Mouse (Mus musculus) midbrain, embryonic 11.5 days (tissue): ENCODE data around the gene Gprin3. TPM values are rescaled to one million over a fixed set of nuclear protein-coding genes. Genes with fewer than 3 reads are reported as not detected.
A peak's percentile ranks its signal among the peaks of the same experiment; 100 is the strongest.

Experiments
- ATAC-seq: fragments of 200-750 bp; cut with Nextera tagmentation; 2 replicates; pipeline ENCODE4 v1.8.0; 2017; ENCODE audit warnings: moderate TSS enrichment, moderate library complexity; ENCODE audit not compliant: low FRiP score
- DNase-seq: peaks from one replicate; pipeline ENCODE4 v3.0.0; 2015; ENCODE audit warnings: low spot score; ENCODE audit errors: missing footprints
- H3K27ac ChIP-seq: fragments of 300-500 bp; sonication (generic); 2 replicates; pipeline ENCODE4 v1.5.1; 2014; ENCODE audit warnings: low read depth, low read length
- H3K27me3 ChIP-seq: fragments of 300-500 bp; sonication (generic); 2 replicates; pipeline ENCODE4 v1.6.1; 2014; ENCODE audit warnings: mild to moderate bottlenecking, low read length, moderate library complexity, mixed read lengths; ENCODE audit not compliant: control insufficient read depth, insufficient read depth
- H3K36me3 ChIP-seq: fragments of 300-500 bp; sonication (generic); 2 replicates; pipeline ENCODE4 v1.6.1; 2014; ENCODE audit warnings: mild to moderate bottlenecking, low read length, moderate library complexity, mixed read lengths; ENCODE audit not compliant: control insufficient read depth, insufficient read depth
- H3K4me1 ChIP-seq: fragments of 300-500 bp; sonication (generic); 2 replicates; pipeline ENCODE4 v1.6.1; 2014; ENCODE audit warnings: low read length; ENCODE audit not compliant: control insufficient read depth, insufficient read depth
- H3K4me2 ChIP-seq: fragments of 300-500 bp; sonication (generic); 2 replicates; pipeline ENCODE4 v1.6.1; 2014; ENCODE audit warnings: mild to moderate bottlenecking, moderate library complexity
- H3K4me3 ChIP-seq: fragments of 300-500 bp; sonication (generic); 2 replicates; pipeline ENCODE4 v1.5.1; 2014; ENCODE audit warnings: low read depth, low read length
- H3K9ac ChIP-seq: fragments of 300-500 bp; sonication (generic); 2 replicates; pipeline ENCODE4 v1.6.1; 2014; ENCODE audit warnings: low read length
- H3K9me3 ChIP-seq: fragments of 300-500 bp; sonication (generic); 2 replicates; pipeline ENCODE4 v1.6.1; 2016; ENCODE audit warnings: low read length; ENCODE audit not compliant: control insufficient read depth
- WGBS: fragments of 180-500 bp; shearing (Covaris S2); extraction: QIAGEN DNeasy Blood & Tissue Kit; methylation state at CpG from one replicate; pipeline ENCODE4 v1.1.7; 2014; 5-methylcytosine and 5-hydroxymethylcytosine counted together
- polyA plus RNA-seq: library from polyadenylated mRNA; unstranded; fragments of >200 nt; fragmentation: Nextera tagmentation; extraction: Ambion mirVana; gene quantifications from 2 replicates; pipeline ENCODE4 v1.2.1, GENCODE M21; 2014

Gene Gprin3
- polyA plus RNA-seq, result 0.18 and 0.26 TPM in 2 replicates

- peak; percentile 93 for ATAC-seq
- no peaks in the 10 kb centered on the region for H3K27me3 ChIP-seq
- H3K4me2 ChIP-seq, result peak within 1 kb of the TSS; percentile 83
- H3K27ac ChIP-seq, result no peak within 1 kb of the TSS
- DNase-seq, result peak; percentile 93
- no peaks in the 10 kb centered on the region for H3K4me1 ChIP-seq
- no peaks in the 10 kb centered on the region for H3K36me3 ChIP-seq
- peak within 1 kb of the TSS; percentile 36 for H3K4me3 ChIP-seq
- H3K9me3 ChIP-seq, result no peaks in the 10 kb centered on the region
- H3K9ac ChIP-seq, result peak within 1 kb of the TSS; percentile 71
- WGBS, result 8% methylated on average over 34 of the region's 34 CpGs
Measured at GRCm38 (mm10) chr6:59425824-59426533, at the start of gene Gprin3. Gprin3 (minus strand) TSS chr6:59426294.

DNA sequence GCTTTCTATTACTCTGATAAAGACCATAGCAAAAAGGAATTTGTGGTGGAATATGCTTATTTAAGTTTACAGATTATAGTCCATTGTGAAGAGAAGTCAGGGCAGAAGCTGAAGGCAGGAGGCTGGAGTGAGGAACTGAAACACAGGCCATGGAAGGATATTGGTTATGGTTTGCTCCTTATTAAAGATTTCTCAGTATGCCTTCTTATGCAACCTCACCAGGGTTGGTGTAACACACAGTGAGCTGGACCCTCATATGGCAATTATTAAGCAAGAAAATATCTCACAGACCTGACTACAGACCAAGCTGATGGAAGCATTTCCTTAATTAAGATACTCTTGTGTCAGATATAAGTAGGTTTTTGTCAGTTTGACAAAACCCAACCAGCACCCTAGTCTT, 32.8 kb upstream of the Gprin3 start:
- Histone ChIP-seq H3K4me1 (no peaks in the 10 kb centered on the region), H3K27ac (no peak overlapping the region), H3K4me2 (no peak overlapping the region), H3K27me3 (no peaks in the 10 kb centered on the region), H3K9ac (no peak overlapping the region), H3K4me3 (no peak overlapping the region), H3K9me3 (no peaks in the 10 kb centered on the region), H3K36me3 (no peaks in the 10 kb centered on the region)
- DNase-seq, result no peak
- ATAC-seq, result no peak

- Histone ChIP-seq H3K4me2 (no peak overlapping the region), H3K4me1 (no peaks in the 10 kb centered on the region), H3K27me3 (no peaks in the 10 kb centered on the region), H3K4me3 (no peak overlapping the region), H3K27ac (no peak overlapping the region), H3K9me3 (no peaks in the 10 kb centered on the region), H3K36me3 (no peaks in the 10 kb centered on the region), H3K9ac (no peak overlapping the region)
- ATAC-seq (no peak), DNase-seq (no peak)
- 75% methylated on average over 1 of the region's 1 CpGs for WGBS
Measured at GRCm38 (mm10) chr6:59456116-59456515, 30.0 kb upstream of the Gprin3 start.

GRCm38 (mm10) chr6:59451348-59451747, 25.3 kb upstream of the Gprin3 start:
- DNase-seq, result no peak
- H3K9me3 ChIP-seq, result no peaks in the 10 kb centered on the region
- H3K36me3 ChIP-seq, result no peaks in the 10 kb centered on the region
- no peak overlapping the region for H3K4me3 ChIP-seq
- ATAC-seq, result no peak
- no peaks in the 10 kb centered on the region for H3K4me1 ChIP-seq
- no peaks in the 10 kb centered on the region for H3K27me3 ChIP-seq
- no peak overlapping the region for H3K9ac ChIP-seq
- H3K27ac ChIP-seq, result no peak overlapping the region
- no peak overlapping the region for H3K4me2 ChIP-seq
- WGBS, result 86% methylated on average over 3 of the region's 3 CpGs

GRCm38 (mm10) chr6:59445101-59445503, 19.0 kb upstream of the Gprin3 start:
- no peak for ATAC-seq
- DNase-seq, result no peak
- no peaks in the 10 kb centered on the region for H3K4me1 ChIP-seq
- no peak overlapping the region for H3K9ac ChIP-seq
- WGBS, result 86% methylated on average over 3 of the region's 3 CpGs
- H3K4me3 ChIP-seq, result no peak overlapping the region
- H3K9me3 ChIP-seq, result no peaks in the 10 kb centered on the region
- H3K4me2 ChIP-seq, result no peak overlapping the region
- no peaks in the 10 kb centered on the region for H3K27me3 ChIP-seq
- no peak overlapping the region for H3K27ac ChIP-seq
- H3K36me3 ChIP-seq, result no peaks in the 10 kb centered on the region

GRCm38 (mm10) chr6:59435906-59436305, 9.8 kb upstream of the Gprin3 start:
- Histone ChIP-seq H3K4me2 (no peak overlapping the region), H3K27me3 (no peaks in the 10 kb centered on the region), H3K9me3 (no peaks in the 10 kb centered on the region), H3K9ac (no peak overlapping the region), H3K27ac (no peak overlapping the region), H3K4me3 (no peak overlapping the region), H3K36me3 (no peaks in the 10 kb centered on the region), H3K4me1 (no peaks in the 10 kb centered on the region)
- WGBS, result 69% methylated on average over 3 of the region's 3 CpGs
- ATAC-seq, result no peak
- DNase-seq, result no peak

DNA sequence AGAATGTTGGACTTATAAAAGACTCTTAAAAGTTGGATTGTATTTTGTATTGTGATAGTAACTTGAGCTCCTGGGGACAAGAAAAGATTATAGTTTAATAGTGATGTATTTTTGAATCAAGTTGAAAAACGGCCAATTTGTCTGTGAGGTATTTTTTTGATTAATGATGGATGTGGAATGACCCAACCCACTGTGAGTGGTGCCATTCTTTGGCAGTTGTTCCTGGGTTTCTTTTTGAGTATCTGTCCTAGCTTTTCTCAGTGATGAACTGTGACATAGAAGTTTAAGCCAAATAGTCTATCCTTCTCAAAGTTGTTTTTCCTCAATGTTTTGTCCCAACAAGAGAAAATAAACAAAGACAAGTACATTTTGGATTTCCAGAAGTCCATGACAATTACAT, 7.0 kb upstream of the Gprin3 start:
- H3K4me2 ChIP-seq, result no peak overlapping the region
- ATAC-seq (no peak), DNase-seq (no peak)
- no peak overlapping the region for H3K27ac ChIP-seq
- WGBS, result 80% methylated on average over 1 of the region's 1 CpGs
- no peaks in the 10 kb centered on the region for H3K36me3 ChIP-seq
- H3K4me1 ChIP-seq, result no peaks in the 10 kb centered on the region
- no peak overlapping the region for H3K9ac ChIP-seq
- H3K27me3 ChIP-seq, result no peaks in the 10 kb centered on the region
- H3K9me3 ChIP-seq, result no peaks in the 10 kb centered on the region
- H3K4me3 ChIP-seq, result no peak overlapping the region

DNA sequence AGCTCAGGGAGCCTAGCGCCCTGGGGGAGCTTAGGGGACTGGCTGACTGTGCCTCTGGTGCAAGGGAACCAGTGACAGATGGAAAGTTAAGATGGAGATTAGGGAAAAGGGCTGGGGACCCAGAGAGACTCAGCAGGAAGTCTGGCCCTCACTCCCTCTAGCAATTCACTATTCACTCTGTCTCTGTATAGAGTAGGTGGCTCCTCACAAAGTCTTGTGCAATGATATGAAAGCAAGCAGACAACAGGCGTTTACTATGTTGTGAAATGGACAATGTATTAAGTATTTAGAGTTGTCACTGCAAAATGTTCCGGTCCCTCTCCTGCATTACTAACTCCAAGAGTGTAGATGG, 416 bp upstream of the Gprin3 start:
- Histone ChIP-seq H3K4me1 (no peaks in the 10 kb centered on the region), H3K9ac (peak overlapping the region; percentile 71), H3K9me3 (no peaks in the 10 kb centered on the region), H3K27ac (no peak overlapping the region), H3K36me3 (no peaks in the 10 kb centered on the region), H3K27me3 (no peaks in the 10 kb centered on the region), H3K4me3 (peak overlapping the region; percentile 36), H3K4me2 (peak overlapping the region; percentile 83)
- no peak for ATAC-seq
- 42% methylated on average over 3 of the region's 3 CpGs for WGBS
- DNase-seq, result no peak

- Histone ChIP-seq H3K4me1 (no peaks in the 10 kb centered on the region), H3K36me3 (no peaks in the 10 kb centered on the region), H3K4me2 (no peak overlapping the region), H3K27ac (no peak overlapping the region), H3K27me3 (no peaks in the 10 kb centered on the region), H3K9ac (no peak overlapping the region), H3K9me3 (no peaks in the 10 kb centered on the region), H3K4me3 (no peak overlapping the region)
- ATAC-seq (no peak), DNase-seq (no peak)
- WGBS, result 76% methylated on average over 10 of the region's 10 CpGs
Measured at GRCm38 (mm10) chr6:59424871-59425740, 988 bp downstream of the Gprin3 start.
